Mouse (Mus musculus) liver, adult 2 months (tissue): ENCODE data around the gene Il4.

Experiments
- CTCF ChIP-seq: fragments of 200-500 bp; IDR thresholded peaks from 2 replicates; pipeline ENCODE4 v1.5.1; 2011; ENCODE audit warnings: low read depth, low read length, control low read depth
- POLR2A ChIP-seq: fragments of 200-500 bp; IDR thresholded peaks from 2 replicates; pipeline ENCODE4 v1.6.1; 2011; ENCODE audit warnings: low read length, control low read depth; ENCODE audit not compliant: insufficient read depth; ENCODE audit errors: extremely low read depth

GRCm38 (mm10) chr11:53591116-53591515, 27.4 kb downstream of the Il4 start:
- TF ChIP-seq POLR2A (no peak), CTCF (no peak)
